ENCODE assay signal across 8 mouse cellular contexts in the genomic region with DNA sequence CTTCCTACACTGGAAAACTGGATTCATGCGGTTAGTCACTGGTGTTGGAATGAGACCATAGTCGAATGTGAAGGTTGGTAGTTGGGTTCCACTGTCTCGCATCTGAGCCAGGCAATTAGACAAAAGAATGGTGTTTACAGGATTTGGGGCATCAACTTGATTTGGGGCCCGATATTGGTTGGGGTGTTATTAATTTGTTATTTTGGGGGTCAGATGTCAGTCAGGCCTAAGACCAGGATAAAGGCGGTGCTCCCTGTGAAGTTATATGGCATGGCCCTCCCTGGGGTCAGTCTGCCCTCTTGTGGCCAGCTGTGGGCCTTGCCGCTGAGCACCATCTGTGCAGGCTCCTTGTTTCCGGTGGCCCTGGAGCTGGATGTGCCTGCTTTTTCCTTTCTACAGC.
A peak's percentile ranks its signal among the peaks of the same experiment; 100 is the strongest.
DNase-seq lines count a peak whose midpoint lies in the region; ATAC-seq and TF ChIP-seq lines count a peak whose summit lies in the region.

No protein-coding gene starts in this region.

- dilution Hi-C loops in CH12.LX (cut with MboI; ENCODE audit: extremely low pct_ligation_motif_present, extremely low pct_unique_long_range_greater_than_20kb, low sequenced_read_pairs), result no loop called here

- no peak overlapping the region for H3K9ac ChIP-seq in CH12.LX (ENCODE audit: insufficient read depth, low read depth)
- H3K9ac ChIP-seq in forebrain, embryonic 13.5 days, result no peak overlapping the region
- no peak overlapping the region for H3K9ac ChIP-seq in heart, postnatal 0 days (replicated peaks; ENCODE audit: low read depth, low read length)
- no peak overlapping the region for H3K9ac ChIP-seq in liver, postnatal 0 days (replicated peaks)

- no peaks in the 10 kb centered on the region for H3K9me3 ChIP-seq in CH12.LX (replicated peaks; ENCODE audit: low read length)
- H3K9me3 ChIP-seq in forebrain, embryonic 13.5 days (replicated peaks), result no peaks in the 10 kb centered on the region
- no peaks in the 10 kb centered on the region for H3K9me3 ChIP-seq in heart, postnatal 0 days (replicated peaks; ENCODE audit: control insufficient read depth, low read length)
- no peaks in the 10 kb centered on the region for H3K9me3 ChIP-seq in liver, postnatal 0 days (ENCODE audit: low read length)

- no peak overlapping the region for H3K27ac ChIP-seq in CH12.LX (ENCODE audit: insufficient read depth, low read depth)
- H3K27ac ChIP-seq in forebrain, embryonic 13.5 days, result no peak overlapping the region
- H3K27ac ChIP-seq in heart, postnatal 0 days (ENCODE audit: low read depth), result no peak overlapping the region
- peak overlapping the region; percentile 53 for H3K27ac ChIP-seq in liver, postnatal 0 days (ENCODE audit: low read depth)

- TF ChIP-seq CTCF in CH12.LX (conservative IDR thresholded peaks at IDR 0.05 in 1 of 2, IDR thresholded peaks at IDR 0.05 in 1 of 2; ENCODE audit: low read depth in 2 of 2, low read length in 2 of 2), result peak; percentile 66 to 87; a peak in 3 of 4 replicates
- peak; percentile 97 for TF ChIP-seq CTCF in heart, postnatal 0 days (IDR thresholded peaks at IDR 0.05; ENCODE audit: low read depth)
- TF ChIP-seq CTCF in liver, postnatal 0 days (IDR thresholded peaks at IDR 0.05; ENCODE audit: low read depth), result peak; percentile 98

- no peak for TF ChIP-seq POLR2A in CH12.LX (IDR thresholded peaks at IDR 0.05; ENCODE audit: low read depth, low read length)

- H3K79me2 ChIP-seq in CH12.LX (replicated peaks; ENCODE audit: control insufficient read depth, extremely low read depth, insufficient read depth, poor library complexity, severe bottlenecking), result no peaks in the 10 kb centered on the region

- H3K4me1 ChIP-seq in CH12.LX (ENCODE audit: control insufficient read depth in 1 of 2, insufficient read depth in 2 of 2), result peaks cover 0 to 17% of the 10 kb centered on the region in 2 experiments; a peak in 2 of 4 replicates
- H3K4me1 ChIP-seq in forebrain, embryonic 13.5 days, result peaks cover 32% of the 10 kb centered on the region
- H3K4me1 ChIP-seq in heart, postnatal 0 days (ENCODE audit: control insufficient read depth, insufficient read depth), result no peaks in the 10 kb centered on the region
- no peaks in the 10 kb centered on the region for H3K4me1 ChIP-seq in liver, postnatal 0 days (ENCODE audit: insufficient read depth)

- TF ChIP-seq EP300 in CH12.LX (IDR thresholded peaks at IDR 0.05; ENCODE audit: low read length), result no peak
- TF ChIP-seq EP300 in heart, postnatal 0 days (IDR thresholded peaks at IDR 0.05; ENCODE audit: low read depth), result no peak
- no peak for TF ChIP-seq EP300 in liver, postnatal 0 days (IDR thresholded peaks at IDR 0.05; ENCODE audit: low read depth)

- WGBS in forebrain, embryonic 13.5 days, result 41% methylated on average over 7 of the region's 7 CpGs
- WGBS in heart, postnatal 0 days, result 33% methylated on average over 7 of the region's 7 CpGs
- WGBS in liver, postnatal 0 days (ENCODE audit: insufficient replicate concordance), result 30% methylated on average over 7 of the region's 7 CpGs

- H3K27me3 ChIP-seq in CH12.LX (replicated peaks), result no peaks in the 10 kb centered on the region
- H3K27me3 ChIP-seq in forebrain, embryonic 13.5 days, result no peaks in the 10 kb centered on the region
- H3K27me3 ChIP-seq in heart, postnatal 0 days (ENCODE audit: control insufficient read depth, insufficient read depth, low read length), result 0 out of 2 replicates have a peak, but pooled peaks cover 8% of the 10 kb centered on the region
- no peaks in the 10 kb centered on the region for H3K27me3 ChIP-seq in liver, postnatal 0 days (ENCODE audit: insufficient read depth, low read length)

- H3K4me2 ChIP-seq in CH12.LX (ENCODE audit: insufficient read depth, low read depth, poor library complexity, severe bottlenecking), result no peak overlapping the region
- H3K4me2 ChIP-seq in forebrain, embryonic 13.5 days, result no peak overlapping the region
- H3K4me2 ChIP-seq in heart, postnatal 0 days (ENCODE audit: low read depth, low read length), result no peak overlapping the region
- peak overlapping the region; percentile 56 for H3K4me2 ChIP-seq in liver, postnatal 0 days (ENCODE audit: low read depth, low read length)

- in situ Hi-C loops in CH12.LX (cut with MboI; ENCODE audit: low pct_ligation_motif_present, low pct_unique_long_range_greater_than_20kb, low sequenced_read_pairs), result loop anchor here (10.0 kb wide), 3 partner anchors 158 to 388 kb away; partner anchors contain the start of genes 2210016F16Rik, Gkap1 and Idnk

- TF ChIP-seq RAD21 in CH12.LX (IDR thresholded peaks at IDR 0.05; ENCODE audit: low read depth, low read length), result peak; percentile 87

- H3K4me3 ChIP-seq in CH12.LX (replicated peaks in 1 of 3; ENCODE audit: low read depth in 2 of 3, low read length in 2 of 3, poor library complexity in 1 of 3), result no peak overlapping the region
- no peak overlapping the region for H3K4me3 ChIP-seq in forebrain, embryonic 13.5 days
- H3K4me3 ChIP-seq in heart, postnatal 0 days (ENCODE audit: low read depth, low read length), result no peak overlapping the region
- no peak overlapping the region; the same call in 1 of the 2 replicates for H3K4me3 ChIP-seq in liver, postnatal 0 days (ENCODE audit: low read depth, low read length)

- H3K36me3 ChIP-seq in CH12.LX (replicated peaks in 1 of 2; ENCODE audit: control insufficient read depth in 1 of 2, insufficient read depth in 1 of 2, low read length in 1 of 2), result no peaks in the 10 kb centered on the region
- H3K36me3 ChIP-seq in forebrain, embryonic 13.5 days (ENCODE audit: poor library complexity, severe bottlenecking), result no peaks in the 10 kb centered on the region
- no peaks in the 10 kb centered on the region for H3K36me3 ChIP-seq in heart, postnatal 0 days (replicated peaks; ENCODE audit: control insufficient read depth, insufficient read depth, low read length)
- no peaks in the 10 kb centered on the region for H3K36me3 ChIP-seq in liver, postnatal 0 days (replicated peaks; ENCODE audit: insufficient read depth, low read length)

- peak; percentile 48 for DNase-seq in CH12.LX (ENCODE audit: extremely low read depth)
- peak; percentile 78 for DNase-seq in c-Kit-positive CD71-positive TER-119-negative erythroid progenitor cells, embryonic 14.5 days (ENCODE audit: low read depth)
- peak; percentile 74 for DNase-seq in heart, postnatal 0 days (ENCODE audit: low spot score)
- peak; percentile 77 to 82 for DNase-seq in kidney, postnatal 25 days
- peak; percentile 88 for DNase-seq in liver, postnatal 0 days
- DNase-seq in testis, postnatal 14 days (ENCODE audit: low spot score), result peak; percentile 62

- ATAC-seq in forebrain, embryonic 13.5 days, result peak; percentile 68; the same call in 1 of the 2 replicates
- ATAC-seq in heart, postnatal 0 days (ENCODE audit: insufficient read depth, low read depth), result peak; percentile 87
- peak; percentile 94 for ATAC-seq in liver, postnatal 0 days
- ATAC-seq in neutrophil, adult 5-6 weeks (ENCODE audit: extremely low read depth, insufficient number of reproducible peaks, low FRiP score, poor library complexity, severe bottlenecking), result peak; percentile 62

TF ChIP-seq in CH12.LX, 34 proteins besides CTCF, POLR2A, EP300 and RAD21:
- TF ChIP-seq RCOR1 (conservative IDR thresholded peaks at IDR 0.05; ENCODE audit: low read depth, low read length), result no peak
- peak; percentile 85 for TF ChIP-seq SMC3 (IDR thresholded peaks at IDR 0.05; ENCODE audit: low read depth, low read length)
- peak; percentile 28; the same call in 1 of the 2 replicates for TF ChIP-seq ZC3H11A (IDR thresholded peaks at IDR 0.05; ENCODE audit: low read depth, low read length)
